Mouse (Mus musculus) stomach, postnatal 0 days (tissue): ENCODE data around the gene Arl14.

Source experiments
- CTCF ChIP-seq: IDR thresholded peaks from 2 replicates; pipeline ENCODE4 v1.5.1; 2016; ENCODE audit warnings: antibody characterized with exemption, low read depth, mild to moderate bottlenecking, moderate library complexity
- EP300 ChIP-seq: optimal IDR thresholded peaks from 2 replicates; pipeline ENCODE3; 2016; ENCODE audit warnings: antibody characterized with exemption

DNA sequence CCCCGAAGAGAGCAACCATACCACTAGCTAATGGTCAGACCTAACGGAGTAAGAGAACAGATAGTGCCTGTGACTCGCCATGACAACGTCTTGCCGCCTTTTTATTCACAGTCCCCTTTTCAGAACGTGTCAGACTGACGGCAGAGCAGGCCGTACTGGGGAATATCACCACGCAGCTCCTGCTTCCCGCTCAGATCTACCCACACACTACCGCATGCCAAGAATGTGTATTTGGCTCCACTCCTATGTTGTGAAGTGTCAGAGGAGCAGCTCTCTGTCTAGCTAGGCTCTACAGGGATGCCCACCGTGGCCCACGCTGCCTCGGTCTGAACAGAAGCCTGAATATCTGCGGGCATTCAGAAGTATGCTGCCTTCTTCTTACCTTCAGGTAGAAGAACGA, 35.6 kb upstream of the Arl14 start:
- TF ChIP-seq CTCF (no peak), EP300 (no peak)
